Mouse (Mus musculus): ENCODE data around the gene Slc7a6os.

GRCm38 (mm10) chr8:106232751-106233150 lies 22.0 kb upstream of the Slc7a6os start:
- TF ChIP-seq CTCF (IDR thresholded peaks at IDR 0.05; ENCODE audit: low read depth) (peak; percentile 15; the same call in 1 of the 2 replicates), EP300 (optimal IDR thresholded peaks at IDR 0.05) (no peak)

Data from stomach, postnatal 0 days (tissue).